Comparison of ENCODE assay signal across 11 mouse cellular contexts in genomic region chr17:71125519-71125918, GRCm38 (mm10). TPM values are rescaled to one million over a fixed set of nuclear protein-coding genes. Genes with fewer than 3 reads are reported as not detected.
DNase-seq lines count a peak whose midpoint lies in the region; ATAC-seq lines count a peak whose summit lies in the region.
"Had no signal": no experiment of that assay in that cellular context is flagged by ENCODE, and none has a peak within 500 bp of the region (broad histone marks: within the 10 kb centered on the region; RNA-seq: fewer than 3 reads in every experiment).

No protein-coding gene starts in this region.

- H3K9ac ChIP-seq in embryonic facial prominence, embryonic 14.5 days (ENCODE audit: low read depth, low read length), result no peak overlapping the region
- H3K9ac ChIP-seq in kidney, embryonic 16.5 days (replicated peaks; ENCODE audit: low read length), result no peak overlapping the region
- H3K9ac ChIP-seq: forebrain, embryonic 13.5 days; liver, embryonic 13.5 days had no signal

- H3K36me3 ChIP-seq in embryonic facial prominence, embryonic 14.5 days (ENCODE audit: control insufficient read depth, insufficient read depth, low read length), result no peaks in the 10 kb centered on the region
- H3K36me3 ChIP-seq in embryonic facial prominence, embryonic 10.5 days (replicated peaks), result no peaks in the 10 kb centered on the region
- no peaks in the 10 kb centered on the region for H3K36me3 ChIP-seq in kidney, embryonic 16.5 days (ENCODE audit: insufficient read depth, low read length)
- H3K36me3 ChIP-seq: liver, embryonic 13.5 days had no signal

- H3K27ac ChIP-seq in embryonic facial prominence, embryonic 14.5 days (replicated peaks; ENCODE audit: low read depth, low read length), result no peak overlapping the region
- H3K27ac ChIP-seq in embryonic facial prominence, embryonic 10.5 days (replicated peaks), result no peak overlapping the region
- H3K27ac ChIP-seq in kidney, embryonic 16.5 days (ENCODE audit: low read length), result peak overlapping the region; percentile 89
- H3K27ac ChIP-seq: forebrain, embryonic 13.5 days; liver, embryonic 13.5 days had no signal

- H3K4me2 ChIP-seq in embryonic facial prominence, embryonic 14.5 days (ENCODE audit: low read depth, low read length), result no peak overlapping the region
- peak overlapping the region; percentile 26; the same call in 1 of the 2 replicates for H3K4me2 ChIP-seq in kidney, embryonic 16.5 days (replicated peaks; ENCODE audit: low read depth, low read length)
- H3K4me2 ChIP-seq: forebrain, embryonic 13.5 days; liver, embryonic 13.5 days had no signal

- no peaks in the 10 kb centered on the region for H3K27me3 ChIP-seq in embryonic facial prominence, embryonic 14.5 days (replicated peaks; ENCODE audit: control insufficient read depth, insufficient read depth, low read length)
- H3K27me3 ChIP-seq in embryonic facial prominence, embryonic 10.5 days (replicated peaks; ENCODE audit: low read depth, poor library complexity, severe bottlenecking), result no peaks in the 10 kb centered on the region
- H3K27me3 ChIP-seq in kidney, embryonic 16.5 days (ENCODE audit: insufficient read depth, low read length), result no peaks in the 10 kb centered on the region
- H3K27me3 ChIP-seq: forebrain, embryonic 13.5 days; liver, embryonic 13.5 days had no signal

- DNase-seq in embryonic facial prominence, embryonic 14.5 days (ENCODE audit: low spot score), result peak; percentile 54
- no peak for DNase-seq in embryonic facial prominence, embryonic 10.5 days (ENCODE audit: low spot score)
- DNase-seq in kidney, adult 9 months, result no peak
- no peak for DNase-seq in layer of hippocampus, adult 8-10 months (ENCODE audit: low spot score in 2 of 2)
- DNase-seq: cerebellum, adult 8-10 months; liver, embryonic 13.5 days had no signal

- WGBS in embryonic facial prominence, embryonic 14.5 days, result 67% methylated on average over 12 of the region's 12 CpGs
- WGBS in embryonic facial prominence, embryonic 10.5 days, result 84% methylated on average over 12 of the region's 12 CpGs
- WGBS in kidney, embryonic 16.5 days, result 24% methylated on average over 12 of the region's 12 CpGs

- H3K4me1 ChIP-seq in embryonic facial prominence, embryonic 14.5 days (ENCODE audit: control insufficient read depth, insufficient read depth, low read length), result peaks cover 25% of the 10 kb centered on the region
- H3K4me1 ChIP-seq in embryonic facial prominence, embryonic 10.5 days, result peaks cover 44% of the 10 kb centered on the region
- H3K4me1 ChIP-seq in kidney, embryonic 16.5 days (ENCODE audit: insufficient read depth, low read length), result peaks cover 60% of the 10 kb centered on the region
- H3K4me1 ChIP-seq: forebrain, embryonic 13.5 days had no signal

- H3K4me3 ChIP-seq in embryonic facial prominence, embryonic 14.5 days (ENCODE audit: low read depth, low read length), result no peak overlapping the region
- H3K4me3 ChIP-seq in embryonic facial prominence, embryonic 10.5 days, result no peak overlapping the region
- H3K4me3 ChIP-seq in kidney, embryonic 16.5 days (ENCODE audit: low read length), result no peak overlapping the region
- H3K4me3 ChIP-seq: forebrain, embryonic 13.5 days; liver, embryonic 13.5 days had no signal

- H3K9me3 ChIP-seq in embryonic facial prominence, embryonic 14.5 days (ENCODE audit: control insufficient read depth, low read length), result no peaks in the 10 kb centered on the region
- no peaks in the 10 kb centered on the region for H3K9me3 ChIP-seq in embryonic facial prominence, embryonic 10.5 days
- no peaks in the 10 kb centered on the region for H3K9me3 ChIP-seq in kidney, embryonic 16.5 days (ENCODE audit: low read length)
- H3K9me3 ChIP-seq: forebrain, embryonic 13.5 days; liver, embryonic 13.5 days had no signal

- 0 out of 2 replicates have a peak, but pooled peaks have one; percentile 13 for ATAC-seq in embryonic facial prominence, embryonic 14.5 days (ENCODE audit: low read depth)
- peak; percentile 69 for ATAC-seq in kidney, embryonic 16.5 days (ENCODE audit: low FRiP score, low TSS enrichment)
- peak; percentile 76 for ATAC-seq in common myeloid progenitor, adult 5-6 weeks (replicated peaks; ENCODE audit: low read depth, poor library complexity, severe bottlenecking)
- peak; percentile 85 for ATAC-seq in megakaryocyte progenitor cell, adult 5-6 weeks (replicated peaks; ENCODE audit: poor library complexity)
- no peak for ATAC-seq in CD4-positive, CD25-positive, alpha-beta regulatory T cell, adult 4 months
- ATAC-seq: forebrain, embryonic 13.5 days had no signal

RNA-seq across cellular contexts. Expression of gene Lpin2, which starts 56.8 kb away (rescaled TPM):
- polyA plus RNA-seq in embryonic facial prominence, embryonic 14.5 days (2014; fragmentation: Nextera tagmentation; extraction: Ambion mirVana), result 32.1 and 35.7 TPM in 2 replicates
- polyA plus RNA-seq in embryonic facial prominence, embryonic 10.5 days (2016; fragmentation: Nextera tagmentation; extraction: Ambion mirVana), result 42.1 and 45.2 TPM in 2 replicates
- polyA plus RNA-seq in kidney, embryonic 16.5 days (2015; fragmentation: Nextera tagmentation; extraction: Ambion mirVana), result 65.8 and 78.4 TPM in 2 replicates
- total RNA-seq in common myeloid progenitor, adult 5-6 weeks (2017), result 66.3 and 97.0 TPM in 2 replicates
- total RNA-seq in megakaryocyte progenitor cell, adult 5-6 weeks (2015), result 18.9 and 26.4 TPM in 2 replicates
- total RNA-seq in megakaryocyte progenitor cell, adult 5-6 weeks (2017), result 26.1 and 47.3 TPM in 2 replicates
- 100 to 1,000 TPM in 2 of 4 experiments, 10 to 100 TPM in 2; 87.1 to 123 (median 105) TPM for total RNA-seq in layer of hippocampus, adult 8-10 months (2022)
- polyA plus RNA-seq in CD4-positive, CD25-positive, alpha-beta regulatory T cell, adult 4 months (2017; shearing (Covaris generic)), result 10 to 100 TPM; 22.6 to 35.9 TPM
